Mouse (Mus musculus) thymus, adult 18-20 months (tissue): ENCODE results near the gene Slc8a3.
"Not testable (repeated sequence)": the region's sequence is repeated elsewhere in the genome, so short reads cannot be mapped to it uniquely, and the experiment has no call there.

Source experiments
- DNase-seq, 2 experiments: peaks; one replicate each; pipeline ENCODE4 v3.0.0; 2022; ENCODE audit warnings: mixed read lengths in 2 of 2

Slc8a3 gene

DNA sequence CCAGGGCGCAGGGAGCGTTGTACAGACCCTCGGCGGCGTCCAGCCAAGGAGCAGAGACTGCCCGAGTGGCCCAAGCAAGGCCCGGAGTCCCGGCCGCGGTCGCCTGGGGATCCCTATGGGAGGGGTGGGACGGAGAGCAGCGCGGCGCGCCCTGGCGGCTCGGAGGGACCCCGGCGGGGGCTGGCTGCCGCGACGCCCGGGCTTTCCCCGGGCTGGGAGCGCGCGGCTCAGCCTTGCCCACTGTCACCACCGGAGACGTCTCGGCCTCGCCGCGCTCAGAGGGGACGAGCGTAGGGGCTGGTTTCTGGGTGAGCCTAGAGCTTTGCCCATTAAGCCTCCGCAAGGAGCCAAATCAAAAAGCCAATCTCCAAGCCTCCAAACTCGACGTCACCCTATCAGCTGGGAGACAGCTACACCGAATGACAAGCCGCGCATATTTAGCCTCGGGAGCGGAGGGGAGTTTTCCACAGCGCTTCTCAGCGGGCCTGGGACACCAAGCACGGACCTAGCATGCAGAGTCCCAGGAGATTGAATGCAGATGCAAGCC, at the start of gene Slc8a3:
TSS of gene Slc8a3 (minus strand) at position 306 of the 547 bp plus-strand sequence.
- DNase-seq: no peak

- not testable (repeated sequence) for DNase-seq
Measured at GRCm38 (mm10) chr12:81379364-81379763, 46.4 kb upstream of the Slc8a3 start, which contains the start of gene Gm4787. Gene Gm4787 (minus strand): TSS chr12:81379464.

DNA sequence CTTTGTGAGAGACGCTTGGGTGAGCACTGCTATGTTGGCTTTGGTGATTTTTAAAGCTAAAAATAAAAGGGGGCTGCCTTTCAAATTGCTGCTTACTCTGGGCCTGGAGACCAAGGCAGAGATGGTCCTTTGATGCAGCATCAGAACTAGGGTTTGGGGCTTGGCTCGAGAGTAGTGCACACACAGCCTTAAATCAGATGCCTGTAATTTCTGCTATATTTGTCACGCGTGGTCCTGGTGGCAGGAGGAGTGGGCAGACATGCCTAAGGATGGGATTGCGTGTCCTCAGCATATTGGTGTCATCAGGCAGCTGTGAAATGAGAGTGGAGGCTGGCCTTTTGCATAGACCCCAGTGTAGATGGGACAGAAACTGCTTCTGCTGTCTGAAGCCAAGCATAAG, 861 bp upstream of the Slc8a3 start:
- DNase-seq: no peak

GRCm38 (mm10) chr12:81331937-81332874, 774 bp downstream of the Slc8a3 start:
- no peak for DNase-seq

- no peak for DNase-seq
Measured at GRCm38 (mm10) chr12:81331046-81331638, 1.8 kb downstream of the Slc8a3 start.

GRCm38 (mm10) chr12:81324991-81325390, 8.0 kb downstream of the Slc8a3 start:
- no peak for DNase-seq

DNA sequence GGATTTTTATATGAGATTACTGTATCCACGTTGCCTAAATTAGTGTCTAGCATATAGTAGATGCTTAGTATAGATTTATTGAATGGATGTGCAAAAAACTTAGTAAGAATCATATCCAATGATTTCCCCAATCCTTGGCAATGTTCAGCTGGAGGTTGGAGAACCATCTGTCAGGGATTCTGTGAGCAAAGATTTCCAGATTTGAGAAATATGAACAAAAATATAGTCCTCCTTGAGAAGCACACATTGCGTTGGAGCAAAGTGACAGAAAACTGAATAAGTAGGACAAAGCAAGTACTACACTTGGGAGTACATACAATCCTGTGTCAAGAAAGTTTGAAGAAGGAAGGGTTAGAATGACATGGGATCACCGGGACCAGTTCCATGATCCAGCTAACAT, 8.9 kb downstream of the Slc8a3 start:
- DNase-seq: no peak

GRCm38 (mm10) chr12:81321021-81321420, 12.0 kb downstream of the Slc8a3 start:
- no peak for DNase-seq

DNA sequence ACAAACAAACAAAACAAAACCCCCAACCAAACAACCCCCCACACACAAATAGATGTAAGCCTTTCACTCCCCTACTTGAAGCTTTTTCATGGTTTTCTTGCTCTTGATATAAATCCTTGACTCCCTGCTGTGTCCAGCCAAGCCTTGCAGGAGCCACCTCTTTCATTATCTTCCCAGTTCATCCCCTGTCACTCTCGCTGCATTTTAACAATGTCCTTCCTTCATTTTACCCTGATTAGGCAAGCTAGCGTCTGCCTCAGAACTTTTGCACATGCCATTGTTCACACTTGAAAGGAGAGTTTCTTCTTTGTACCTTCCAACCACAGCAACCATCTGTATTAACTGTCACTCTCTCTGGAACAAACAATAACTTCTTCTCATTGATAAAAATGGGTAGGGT, 15.2 kb downstream of the Slc8a3 start:
- DNase-seq: no peak

- no peak for DNase-seq
Measured at GRCm38 (mm10) chr12:81315953-81316352, 17.0 kb downstream of the Slc8a3 start.

- DNase-seq: no peak
Measured at GRCm38 (mm10) chr12:81303626-81304025, 29.4 kb downstream of the Slc8a3 start.

DNA sequence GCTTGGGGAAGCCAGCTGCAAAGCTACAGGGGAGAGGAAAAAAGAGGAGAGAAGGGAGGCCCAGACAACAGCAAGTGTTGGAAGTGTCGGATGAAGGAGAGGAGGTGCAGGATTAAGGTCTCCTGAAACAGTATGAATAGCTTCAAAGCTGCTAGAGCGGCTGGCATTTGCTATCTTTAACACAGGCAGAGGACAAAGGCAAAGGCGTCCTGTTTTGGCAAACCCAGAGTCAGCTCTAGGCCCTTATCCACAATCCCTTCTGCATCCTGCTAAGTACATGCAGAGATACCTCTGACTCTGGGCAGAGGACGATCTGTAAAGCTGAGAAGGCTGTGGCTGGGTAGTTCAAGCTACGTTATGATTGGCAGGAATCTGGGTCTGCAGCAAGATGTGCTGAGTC, 38.4 kb downstream of the Slc8a3 start:
- DNase-seq: no peak

GRCm38 (mm10) chr12:81278031-81278430, 54.9 kb downstream of the Slc8a3 start:
- DNase-seq: no peak

- no peak for DNase-seq
Measured at GRCm38 (mm10) chr12:81274616-81275015, 58.4 kb downstream of the Slc8a3 start.

GRCm38 (mm10) chr12:81273333-81273732, 59.6 kb downstream of the Slc8a3 start:
- no peak for DNase-seq

- no peak for DNase-seq
Measured at GRCm38 (mm10) chr12:81269246-81269645, 63.7 kb downstream of the Slc8a3 start.

- DNase-seq: no peak
Measured at GRCm38 (mm10) chr12:81262821-81263220, 70.2 kb downstream of the Slc8a3 start.

- no peak for DNase-seq
Measured at GRCm38 (mm10) chr12:81258215-81258614, 74.8 kb downstream of the Slc8a3 start.

DNA sequence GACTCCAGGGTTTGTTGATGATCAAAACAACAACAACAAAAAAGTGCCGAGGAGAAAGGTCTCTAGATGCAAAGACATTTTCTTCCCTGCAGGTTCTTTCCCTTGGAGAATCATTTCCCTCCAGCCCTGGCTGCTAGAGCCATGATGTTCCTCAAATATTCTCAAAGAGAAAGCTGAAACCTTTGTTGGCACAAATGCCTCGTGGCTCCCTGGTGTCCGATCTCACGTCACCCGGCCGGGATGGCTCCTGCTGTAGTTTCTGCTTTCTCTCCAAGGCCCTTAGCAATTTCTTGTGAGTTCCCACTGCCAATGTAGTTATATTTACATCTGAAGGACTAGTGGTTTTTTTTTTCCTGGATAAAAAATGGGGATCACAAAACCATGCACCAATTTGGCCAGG, 87.6 kb downstream of the Slc8a3 start:
- no peak for DNase-seq

DNA sequence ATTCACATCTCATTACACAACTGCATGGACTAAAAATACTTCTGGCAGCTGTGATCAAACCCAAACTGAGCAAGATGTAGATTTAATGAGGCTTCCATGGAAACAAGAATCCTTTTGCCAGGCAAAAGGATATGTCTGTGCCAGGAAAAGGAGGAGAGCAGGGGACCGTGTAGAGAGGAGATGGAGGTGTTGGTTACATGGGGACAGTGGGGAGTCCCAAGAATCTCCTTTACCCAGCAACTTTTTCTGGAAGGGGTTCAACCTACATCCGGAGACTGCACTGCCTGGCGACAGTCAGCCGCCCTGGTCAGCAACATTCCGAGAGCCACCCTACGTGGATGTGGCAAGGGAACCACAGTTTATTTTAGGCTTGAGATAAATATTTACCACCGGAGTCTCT, 88.0 kb downstream of the Slc8a3 start:
- no peak for DNase-seq

DNA sequence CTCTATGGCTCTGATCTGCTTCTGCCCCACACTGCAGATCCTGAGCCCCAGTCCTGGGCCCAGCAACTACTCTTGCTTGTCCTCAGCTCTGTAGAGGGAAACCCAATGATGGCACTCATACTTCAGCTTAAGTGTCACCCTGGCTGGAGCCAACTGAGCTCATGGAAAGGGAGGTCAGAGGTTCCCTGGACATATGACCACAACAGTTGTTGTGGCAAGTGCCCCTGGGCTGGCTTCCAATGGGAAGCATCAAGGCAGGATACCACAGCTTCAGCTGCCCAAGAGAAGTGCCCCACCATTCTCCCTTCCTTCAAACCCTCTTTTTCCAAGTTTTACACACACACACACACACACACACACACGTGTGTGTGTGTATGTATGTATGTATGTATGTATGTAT, 88.5 kb downstream of the Slc8a3 start:
- DNase-seq: no peak

- DNase-seq: no peak
Measured at GRCm38 (mm10) chr12:81241676-81242075, 91.3 kb downstream of the Slc8a3 start.

DNA sequence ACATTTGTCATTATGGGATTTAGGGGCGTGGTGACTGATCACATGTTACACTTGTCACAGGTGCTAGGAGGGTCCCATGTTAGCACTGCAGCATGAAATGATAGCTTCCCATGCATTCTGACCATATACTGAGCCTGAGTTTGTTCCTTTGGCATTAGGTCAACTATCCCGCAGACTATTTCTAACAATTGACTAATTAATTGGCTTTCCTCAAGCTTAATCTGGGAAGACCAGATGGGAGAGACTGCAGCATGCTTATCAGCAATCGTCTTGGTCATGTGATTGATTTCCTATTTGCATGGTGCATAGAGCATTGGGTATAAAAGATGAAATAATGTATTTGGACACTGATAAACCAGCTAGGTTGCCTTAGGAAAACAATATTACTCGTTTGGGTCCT, 91.9 kb downstream of the Slc8a3 start:
- DNase-seq: no peak

DNA sequence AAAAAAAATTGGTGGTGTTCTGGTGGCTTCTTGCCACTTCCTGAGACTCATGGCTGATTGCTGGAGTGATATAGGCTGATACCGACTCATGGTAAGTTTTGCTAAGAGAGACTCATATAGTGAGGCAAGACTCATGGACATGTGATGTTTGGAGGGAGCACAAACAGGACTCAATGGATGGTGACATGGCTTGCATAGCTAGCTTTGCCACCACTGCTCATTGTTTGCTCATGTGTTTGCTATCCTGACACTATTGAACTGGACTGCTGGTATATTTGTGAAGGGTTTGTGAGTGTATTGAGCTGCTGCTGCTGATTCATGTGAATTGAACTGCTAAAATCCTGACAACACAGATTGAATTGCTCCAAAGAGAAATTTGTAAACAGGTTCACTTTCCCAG, 95.8 kb downstream of the Slc8a3 start:
- no peak for DNase-seq
